Mouse (Mus musculus): Measurements from ENCODE around the gene Asphd1. TPM values are rescaled to one million over a fixed set of nuclear protein-coding genes. Genes with fewer than 3 reads are reported as not detected.

The Asphd1 gene
- under 1 TPM in 1 of 3 experiments, not detected in 2; 0.34 TPM for polyA plus RNA-seq (2017; shearing (Covaris generic))

- peak; percentile 32 for ATAC-seq
These were observed at the start of gene Asphd1 for GRCm38 (mm10) chr7:126949403-126949792. Gene Asphd1 (minus strand): TSS chr7:126949582.

- no peak for ATAC-seq
These were observed 47.1 kb upstream of the Asphd1 start for GRCm38 (mm10) chr7:126996449-126996848.

- ATAC-seq, result no peak
These were observed 39.4 kb upstream of the Asphd1 start for GRCm38 (mm10) chr7:126988816-126989215.

- ATAC-seq, result no peak
These were observed 36.9 kb upstream of the Asphd1 start for GRCm38 (mm10) chr7:126986319-126986718.

- no peak for ATAC-seq
These were observed 35.5 kb upstream of the Asphd1 start for GRCm38 (mm10) chr7:126984667-126985444.

- no peak for ATAC-seq
These were observed 33.7 kb upstream of the Asphd1 start for GRCm38 (mm10) chr7:126983113-126983512.

GRCm38 (mm10) chr7:126982054-126982453 is 32.7 kb upstream of the Asphd1 start:
- no peak for ATAC-seq

- ATAC-seq, result no peak
These were observed 32.2 kb upstream of the Asphd1 start for GRCm38 (mm10) chr7:126981601-126982000.

GRCm38 (mm10) chr7:126978841-126979240 is 29.5 kb upstream of the Asphd1 start:
- no peak for ATAC-seq

- no peak for ATAC-seq
These were observed 27.6 kb upstream of the Asphd1 start for GRCm38 (mm10) chr7:126976878-126977459.

GRCm38 (mm10) chr7:126975950-126976866 is 26.8 kb upstream of the Asphd1 start, which contains the start of gene Cdiptos:
Gene Cdiptos (minus strand): TSS chr7:126976098.
- ATAC-seq, result peak; percentile 98

GRCm38 (mm10) chr7:126975893-126975949 is 26.3 kb upstream of the Asphd1 start, which contains the start of gene Cdipt:
Gene Cdipt (plus strand): TSS chr7:126975914.
- no peak for ATAC-seq

GRCm38 (mm10) chr7:126975493-126975892 is 26.1 kb upstream of the Asphd1 start:
- no peak for ATAC-seq

GRCm38 (mm10) chr7:126967361-126967760 is 18.0 kb upstream of the Asphd1 start:
- no peak for ATAC-seq

GRCm38 (mm10) chr7:126965568-126965967 is 16.2 kb upstream of the Asphd1 start:
- no peak for ATAC-seq

GRCm38 (mm10) chr7:126963548-126964286 is 14.3 kb upstream of the Asphd1 start:
- ATAC-seq, result no peak

GRCm38 (mm10) chr7:126961965-126962364 is 12.6 kb upstream of the Asphd1 start:
- ATAC-seq, result no peak

- ATAC-seq, result no peak
These were observed 11.7 kb upstream of the Asphd1 start for GRCm38 (mm10) chr7:126961095-126961494.

GRCm38 (mm10) chr7:126959780-126960179 is 10.4 kb upstream of the Asphd1 start:
- no peak for ATAC-seq

GRCm38 (mm10) chr7:126955125-126955524 is 5.7 kb upstream of the Asphd1 start:
- no peak for ATAC-seq

GRCm38 (mm10) chr7:126952646-126953045 is 3.3 kb upstream of the Asphd1 start:
- no peak for ATAC-seq

GRCm38 (mm10) chr7:126951741-126952140 is 2.4 kb upstream of the Asphd1 start:
- ATAC-seq, result no peak

All from inflammation-experienced regulatory T-cells, adult 6 months (primary cell).